Comparison of ENCODE assay signal across 17 mouse cellular contexts in the genomic region with DNA sequence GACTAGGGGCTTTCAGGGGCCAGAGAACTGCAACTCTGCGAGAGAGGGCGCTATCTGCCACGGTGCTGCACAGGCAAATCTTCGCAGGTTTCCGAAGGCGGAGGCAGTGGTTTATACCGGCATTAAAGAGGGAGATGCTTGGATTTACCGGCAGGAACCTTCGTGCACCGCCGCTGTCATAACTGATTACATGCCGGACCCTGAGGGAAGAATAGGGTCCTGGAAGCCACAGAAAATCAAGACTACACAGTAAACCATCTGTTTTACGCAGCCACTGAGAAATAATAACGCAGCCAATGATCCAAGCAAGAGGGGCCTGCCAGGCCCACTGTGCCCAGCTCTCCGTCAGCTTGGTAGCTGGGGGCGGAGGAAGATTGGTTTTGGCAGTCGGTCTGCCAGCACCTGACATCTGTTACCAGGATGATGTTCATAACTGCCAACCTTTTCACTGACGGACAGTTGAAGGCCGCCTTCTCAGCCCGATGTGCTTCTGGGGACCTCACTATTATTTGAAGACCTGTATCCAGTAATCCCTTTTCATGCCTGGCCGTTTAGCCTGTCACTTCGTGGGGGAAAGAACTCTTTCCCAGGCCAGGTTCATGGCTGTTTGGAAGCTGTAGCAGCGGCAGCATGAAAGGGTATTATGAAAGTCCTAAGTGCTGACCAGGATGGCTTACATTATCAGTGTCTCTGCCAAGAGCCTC. TPM values are rescaled to one million over a fixed set of nuclear protein-coding genes. Genes with fewer than 3 reads are reported as not detected.
A peak's percentile ranks its signal among the peaks of the same experiment; 100 is the strongest.
DNase-seq lines count a peak whose midpoint lies in the region; ATAC-seq and TF ChIP-seq lines count a peak whose summit lies in the region.
"Had no signal": no experiment of that assay in that cellular context is flagged by ENCODE, and none has a peak within 500 bp of the region (broad histone marks: within the 10 kb centered on the region; RNA-seq: fewer than 3 reads in every experiment).

No protein-coding gene starts in this region.

- no peak overlapping the region for H3K4me3 ChIP-seq in hindbrain, postnatal 0 days (ENCODE audit: low read length)
- no peak overlapping the region for H3K4me3 ChIP-seq in hindbrain, embryonic 13.5 days
- no peak overlapping the region for H3K4me3 ChIP-seq in ES-Bruce4 (ENCODE audit: low read depth, low read length)
- H3K4me3 ChIP-seq in midbrain, embryonic 12.5 days: no peak overlapping the region
- H3K4me3 ChIP-seq: embryonic facial prominence, embryonic 13.5 days; liver, embryonic 15.5 days had no signal

- DNase-seq in hindbrain, postnatal 0 days (ENCODE audit: low spot score): peak; percentile 82
- peak; percentile 57 for DNase-seq in ZHBTc4 (ENCODE audit: low read depth, low spot score)
- DNase-seq in lung, postnatal 14 days: no peak
- no peak for DNase-seq in right cerebral cortex, postnatal 4 days
- DNase-seq: adrenal gland, postnatal 10 days; cerebellum, postnatal 36 days; gastrocnemius, postnatal 10 days; heart, postnatal 14 days; kidney, adult 18-20 months; kidney, postnatal 4 days; right cerebral cortex, postnatal 14 days had no signal

- 42% methylated on average over 23 of the region's 23 CpGs for WGBS in hindbrain, postnatal 0 days
- 53% methylated on average over 23 of the region's 23 CpGs for WGBS in hindbrain, embryonic 13.5 days
- WGBS in midbrain, embryonic 12.5 days: 49% methylated on average over 23 of the region's 23 CpGs

- no peak overlapping the region for H3K4me2 ChIP-seq in hindbrain, postnatal 0 days (ENCODE audit: low read depth, low read length)
- no peak overlapping the region; the same call in 1 of the 2 replicates for H3K4me2 ChIP-seq in hindbrain, embryonic 13.5 days
- peak overlapping the region; percentile 34 for H3K4me2 ChIP-seq in midbrain, embryonic 12.5 days (replicated peaks)
- H3K4me2 ChIP-seq: embryonic facial prominence, embryonic 13.5 days; liver, embryonic 15.5 days had no signal

- no peak for TF ChIP-seq EP300 in ES-Bruce4 (IDR thresholded peaks at IDR 0.05; ENCODE audit: insufficient read depth, low read depth, low read length)

- H3K9me3 ChIP-seq in hindbrain, postnatal 0 days (ENCODE audit: low read length): no peaks in the 10 kb centered on the region
- no peaks in the 10 kb centered on the region for H3K9me3 ChIP-seq in hindbrain, embryonic 13.5 days
- H3K9me3 ChIP-seq in ES-Bruce4 (replicated peaks; ENCODE audit: control insufficient read depth, insufficient read depth, low read length, poor library complexity, severe bottlenecking): no peaks in the 10 kb centered on the region
- no peaks in the 10 kb centered on the region for H3K9me3 ChIP-seq in midbrain, embryonic 12.5 days
- H3K9me3 ChIP-seq: embryonic facial prominence, embryonic 13.5 days; liver, embryonic 15.5 days had no signal

- no peaks in the 10 kb centered on the region for H3K4me1 ChIP-seq in hindbrain, postnatal 0 days (ENCODE audit: insufficient read depth, low read length)
- no peaks in the 10 kb centered on the region for H3K4me1 ChIP-seq in hindbrain, embryonic 13.5 days (replicated peaks)
- H3K4me1 ChIP-seq in ES-Bruce4 (ENCODE audit: control insufficient read depth, insufficient read depth, low read length): no peaks in the 10 kb centered on the region
- H3K4me1 ChIP-seq in midbrain, embryonic 12.5 days: 0 out of 2 replicates have a peak, but pooled peaks cover 4% of the 10 kb centered on the region
- H3K4me1 ChIP-seq: embryonic facial prominence, embryonic 13.5 days; liver, embryonic 15.5 days had no signal

- no peak overlapping the region for H3K9ac ChIP-seq in hindbrain, postnatal 0 days (replicated peaks; ENCODE audit: low read length)
- H3K9ac ChIP-seq in hindbrain, embryonic 13.5 days: no peak overlapping the region
- no peak overlapping the region for H3K9ac ChIP-seq in ES-Bruce4 (ENCODE audit: low read depth, poor library complexity, severe bottlenecking)
- no peak overlapping the region for H3K9ac ChIP-seq in midbrain, embryonic 12.5 days (replicated peaks)
- H3K9ac ChIP-seq: embryonic facial prominence, embryonic 13.5 days; liver, embryonic 15.5 days had no signal

- ATAC-seq in hindbrain, postnatal 0 days: peak; percentile 88
- ATAC-seq in hindbrain, embryonic 13.5 days (ENCODE audit: low FRiP score): no peak
- peak; percentile 68 for ATAC-seq in midbrain, embryonic 12.5 days (ENCODE audit: low FRiP score, low read depth)
- ATAC-seq: Patski had no signal

- H3K27me3 ChIP-seq in hindbrain, postnatal 0 days (ENCODE audit: insufficient read depth, low read length): no peaks in the 10 kb centered on the region
- no peaks in the 10 kb centered on the region for H3K27me3 ChIP-seq in hindbrain, embryonic 13.5 days
- H3K27me3 ChIP-seq in ES-Bruce4 (ENCODE audit: control insufficient read depth, insufficient read depth, low read length, poor library complexity, severe bottlenecking): no peaks in the 10 kb centered on the region
- peaks cover 7% of the 10 kb centered on the region; the same call in 1 of the 2 replicates for H3K27me3 ChIP-seq in midbrain, embryonic 12.5 days
- H3K27me3 ChIP-seq: embryonic facial prominence, embryonic 13.5 days; Patski had no signal

- peak overlapping the region; percentile 54 for H3K27ac ChIP-seq in hindbrain, postnatal 0 days
- no peak overlapping the region for H3K27ac ChIP-seq in hindbrain, embryonic 13.5 days
- H3K27ac ChIP-seq in ES-Bruce4 (ENCODE audit: insufficient read depth, low read length): no peak overlapping the region
- peak overlapping the region; percentile 65 for H3K27ac ChIP-seq in midbrain, embryonic 12.5 days (replicated peaks)
- H3K27ac ChIP-seq: embryonic facial prominence, embryonic 13.5 days; liver, embryonic 15.5 days had no signal

- H3K36me3 ChIP-seq in hindbrain, postnatal 0 days (ENCODE audit: insufficient read depth, low read length): no peaks in the 10 kb centered on the region
- H3K36me3 ChIP-seq in hindbrain, embryonic 13.5 days: no peaks in the 10 kb centered on the region
- H3K36me3 ChIP-seq in ES-Bruce4 (ENCODE audit: control insufficient read depth, insufficient read depth, low read length, poor library complexity, severe bottlenecking): no peaks in the 10 kb centered on the region
- no peaks in the 10 kb centered on the region for H3K36me3 ChIP-seq in midbrain, embryonic 12.5 days
- H3K36me3 ChIP-seq: embryonic facial prominence, embryonic 13.5 days; liver, embryonic 15.5 days had no signal

- TF ChIP-seq POLR2A in ES-Bruce4 (IDR thresholded peaks at IDR 0.05; ENCODE audit: insufficient read depth, low read length): no peak

- no peak; the same call in 1 of the 2 replicates for TF ChIP-seq CTCF in hindbrain, postnatal 0 days (IDR thresholded peaks at IDR 0.05; ENCODE audit: low read depth)
- TF ChIP-seq CTCF in ES-Bruce4 (IDR thresholded peaks at IDR 0.05; ENCODE audit: low read depth, low read length): peak; percentile 50

RNA-seq across cellular contexts. Expression of a gene that starts 5.5 kb away (rescaled TPM):
- 6.6 and 7.7 TPM in 2 replicates for total RNA-seq in hindbrain, postnatal 0 days (2014; rRNA removed)
- 4.9 and 5.2 TPM in 2 replicates for polyA plus RNA-seq in hindbrain, postnatal 0 days (2015; fragmentation: Nextera tagmentation; extraction: Ambion mirVana)
- 7.2 and 8.6 TPM in 2 replicates for polyA plus RNA-seq in hindbrain, embryonic 13.5 days (2015; fragmentation: Nextera tagmentation; extraction: Ambion mirVana)
- polyA plus RNA-seq in ES-Bruce4 (2011; ENCODE audit: insufficient read depth, insufficient read length, low read depth, missing spikeins): 32.4 and 37.6 TPM in 2 replicates
- 8.9 and 9.2 TPM in 2 replicates for polyA plus RNA-seq in midbrain, embryonic 12.5 days (2016; fragmentation: Nextera tagmentation; extraction: Ambion mirVana)

RNA-seq across cellular contexts. Expression of a gene that starts 37.1 kb away (rescaled TPM):
- total RNA-seq in hindbrain, postnatal 0 days (2014; rRNA removed): 22.3 and 27.1 TPM in 2 replicates
- polyA plus RNA-seq in hindbrain, postnatal 0 days (2015; fragmentation: Nextera tagmentation; extraction: Ambion mirVana): 229 and 263 TPM in 2 replicates
- 270 and 302 TPM in 2 replicates for polyA plus RNA-seq in hindbrain, embryonic 13.5 days (2015; fragmentation: Nextera tagmentation; extraction: Ambion mirVana)
- polyA plus RNA-seq in ES-Bruce4 (2011; ENCODE audit: insufficient read depth, insufficient read length, low read depth, missing spikeins): 12.4 and 18.2 TPM in 2 replicates
- 1,089 and 1,182 TPM in 2 replicates for polyA plus RNA-seq in midbrain, embryonic 12.5 days (2016; fragmentation: Nextera tagmentation; extraction: Ambion mirVana)

RNA-seq across cellular contexts. Expression of a gene that starts 42.2 kb away (rescaled TPM):
- total RNA-seq in hindbrain, postnatal 0 days (2014; rRNA removed): 1.8 and 1.9 TPM in 2 replicates
- polyA plus RNA-seq in hindbrain, postnatal 0 days (2015; fragmentation: Nextera tagmentation; extraction: Ambion mirVana): 0.28 TPM in 2 replicates
- not detected in 2 replicates for polyA plus RNA-seq in hindbrain, embryonic 13.5 days (2015; fragmentation: Nextera tagmentation; extraction: Ambion mirVana)
- 0.33 and 0.49 TPM in 2 replicates for polyA plus RNA-seq in ES-Bruce4 (2011; ENCODE audit: insufficient read depth, insufficient read length, low read depth, missing spikeins)
- polyA plus RNA-seq in midbrain, embryonic 12.5 days (2016; fragmentation: Nextera tagmentation; extraction: Ambion mirVana): not detected in 2 replicates
- total RNA-seq: adrenal gland, postnatal 10 days; heart, postnatal 14 days had no signal
- polyA plus RNA-seq: liver, embryonic 15.5 days had no signal

Comparison
In these comparisons a context has a peak if more than half of its experiments do, and no peak if none do; other contexts are left out.
1. H3K27ac ChIP-seq: peak in hindbrain, postnatal 0 days (single experiment) and midbrain, embryonic 12.5 days (single experiment); none in hindbrain, embryonic 13.5 days (single experiment) and ES-Bruce4 (single experiment).
2. DNase-seq: peak in hindbrain, postnatal 0 days (single experiment) and ZHBTc4 (single experiment); none in lung, postnatal 14 days (single experiment) and right cerebral cortex, postnatal 4 days (single experiment).
3. RNA of a gene that starts 37.1 kb away (polyA plus RNA-seq): 1,089 to 1,182 TPM in midbrain, embryonic 12.5 days, 270 to 302 TPM in hindbrain, embryonic 13.5 days and 229 to 263 TPM in hindbrain, postnatal 0 days; 12.4 to 18.2 TPM in ES-Bruce4; every median in the first group is over 10 times any median in the second.